Mouse (Mus musculus): Measurements from ENCODE around the gene Hecw2. TPM values are rescaled to one million over a fixed set of nuclear protein-coding genes. Genes with fewer than 3 reads are reported as not detected.

The Hecw2 gene
- polyA plus RNA-seq, 1 experiment from 2014 or later: 1.2 TPM

DNA sequence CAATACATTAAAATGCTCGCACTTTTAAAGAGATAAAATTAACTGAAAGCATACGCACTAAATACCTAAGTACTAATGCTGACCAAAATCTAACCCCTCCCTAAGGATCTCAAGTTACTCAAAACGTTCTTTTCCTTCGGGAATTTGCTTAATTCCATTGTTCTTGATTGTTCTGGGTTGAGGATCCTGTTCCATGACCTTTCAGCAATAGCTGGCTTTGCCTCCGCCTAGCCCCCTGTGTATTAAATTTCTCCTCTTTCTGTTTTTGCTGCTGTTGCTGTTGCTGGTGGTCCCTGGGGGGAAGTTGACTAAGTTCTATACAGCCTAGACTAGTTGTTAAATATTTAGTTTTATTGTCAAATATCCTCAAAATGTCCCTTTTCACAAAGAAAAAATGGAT lies 85.7 kb downstream of the Hecw2 start:
- no peaks in the 10 kb centered on the region for H3K4me1 ChIP-seq (replicated peaks; ENCODE audit: control insufficient read depth, insufficient read depth)
- WGBS: 61% methylated on average over 5 of the region's 5 CpGs
- H3K27me3 ChIP-seq (ENCODE audit: control insufficient read depth, insufficient read depth, low read length): no peaks in the 10 kb centered on the region
- no peak for ATAC-seq (ENCODE audit: low FRiP score, low TSS enrichment)
- H3K36me3 ChIP-seq (ENCODE audit: control insufficient read depth, insufficient read depth, low read length): no peaks in the 10 kb centered on the region
- no peak for TF ChIP-seq EP300 (optimal IDR thresholded peaks at IDR 0.05)
- no peak for TF ChIP-seq CTCF (IDR thresholded peaks at IDR 0.05; ENCODE audit: low read depth)
- no peak overlapping the region for H3K4me3 ChIP-seq (ENCODE audit: low read depth, low read length)
- H3K9me3 ChIP-seq (ENCODE audit: control insufficient read depth, low read length): no peaks in the 10 kb centered on the region
- H3K27ac ChIP-seq (replicated peaks): no peak overlapping the region
- no peak overlapping the region for H3K9ac ChIP-seq (ENCODE audit: low read length)
- H3K4me2 ChIP-seq (replicated peaks; ENCODE audit: low read depth): no peak overlapping the region
- DNase-seq (ENCODE audit: low spot score): no peak

DNA sequence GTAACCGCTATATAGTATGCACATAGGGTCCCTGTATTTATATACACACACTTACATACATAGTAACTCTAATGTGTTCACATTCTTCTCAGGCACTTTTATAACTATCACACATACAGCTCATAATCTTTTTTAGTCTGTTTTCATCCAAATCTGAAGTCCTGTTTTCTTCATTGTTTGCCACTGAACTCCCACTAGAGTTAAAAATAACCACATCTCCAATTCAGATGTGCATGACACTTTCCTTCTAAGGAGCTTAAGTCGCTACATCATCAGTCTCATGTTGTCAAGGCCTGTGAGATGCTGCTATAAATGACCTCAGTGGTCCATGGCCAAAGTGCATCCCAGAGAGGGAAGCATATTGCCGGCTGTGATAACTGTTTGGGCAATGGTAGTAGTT lies 88.2 kb downstream of the Hecw2 start:
- Histone ChIP-seq H3K9me3 (ENCODE audit: control insufficient read depth, low read length) (no peaks in the 10 kb centered on the region), H3K27ac (replicated peaks) (no peak overlapping the region), H3K4me3 (ENCODE audit: low read depth, low read length) (no peak overlapping the region), H3K4me1 (replicated peaks; ENCODE audit: control insufficient read depth, insufficient read depth) (no peaks in the 10 kb centered on the region), H3K4me2 (replicated peaks; ENCODE audit: low read depth) (no peak overlapping the region), H3K27me3 (ENCODE audit: control insufficient read depth, insufficient read depth, low read length) (no peaks in the 10 kb centered on the region), H3K9ac (ENCODE audit: low read length) (no peak overlapping the region), H3K36me3 (ENCODE audit: control insufficient read depth, insufficient read depth, low read length) (no peaks in the 10 kb centered on the region)
- WGBS: 89% methylated on average over 3 of the region's 3 CpGs
- TF ChIP-seq EP300 (optimal IDR thresholded peaks at IDR 0.05) (no peak), CTCF (IDR thresholded peaks at IDR 0.05; ENCODE audit: low read depth) (no peak)
- DNase-seq (ENCODE audit: low spot score): no peak
- ATAC-seq (ENCODE audit: low FRiP score, low TSS enrichment): no peak

GRCm38 (mm10) chr1:54079708-54080107 lies 115.3 kb downstream of the Hecw2 start:
- TF ChIP-seq EP300 (optimal IDR thresholded peaks at IDR 0.05) (no peak), CTCF (IDR thresholded peaks at IDR 0.05; ENCODE audit: low read depth) (no peak)
- Histone ChIP-seq H3K36me3 (ENCODE audit: control insufficient read depth, insufficient read depth, low read length) (no peaks in the 10 kb centered on the region), H3K4me1 (replicated peaks; ENCODE audit: control insufficient read depth, insufficient read depth) (no peaks in the 10 kb centered on the region), H3K27ac (replicated peaks) (no peak overlapping the region), H3K4me3 (ENCODE audit: low read depth, low read length) (no peak overlapping the region), H3K9ac (ENCODE audit: low read length) (no peak overlapping the region), H3K4me2 (replicated peaks; ENCODE audit: low read depth) (no peak overlapping the region), H3K27me3 (ENCODE audit: control insufficient read depth, insufficient read depth, low read length) (no peaks in the 10 kb centered on the region), H3K9me3 (ENCODE audit: control insufficient read depth, low read length) (no peaks in the 10 kb centered on the region)
- DNase-seq (ENCODE audit: low spot score): no peak
- no peak for ATAC-seq (ENCODE audit: low FRiP score, low TSS enrichment)
- 82% methylated on average over 3 of the region's 3 CpGs for WGBS

DNA sequence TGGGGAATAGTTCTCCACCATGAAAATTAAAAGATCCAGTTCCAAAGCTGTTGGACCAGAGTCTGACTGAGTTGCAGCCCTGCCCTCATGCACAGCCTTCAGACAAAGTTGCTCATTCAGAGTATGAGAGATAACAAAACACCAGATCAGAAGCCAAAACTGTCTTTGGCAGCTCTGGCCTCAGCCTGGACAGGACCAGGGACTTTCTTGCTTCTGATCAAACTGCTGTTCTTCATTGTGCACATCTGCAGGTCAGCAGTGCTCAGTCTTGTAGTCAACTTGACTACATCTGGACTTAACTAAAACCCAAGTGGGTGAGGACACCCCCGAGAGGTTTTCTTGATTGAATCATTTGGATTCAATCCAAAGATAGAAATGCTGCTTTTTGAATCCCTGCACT lies 120.5 kb downstream of the Hecw2 start:
- no peak for DNase-seq (ENCODE audit: low spot score)
- H3K9ac ChIP-seq (ENCODE audit: low read length): no peak overlapping the region

DNA sequence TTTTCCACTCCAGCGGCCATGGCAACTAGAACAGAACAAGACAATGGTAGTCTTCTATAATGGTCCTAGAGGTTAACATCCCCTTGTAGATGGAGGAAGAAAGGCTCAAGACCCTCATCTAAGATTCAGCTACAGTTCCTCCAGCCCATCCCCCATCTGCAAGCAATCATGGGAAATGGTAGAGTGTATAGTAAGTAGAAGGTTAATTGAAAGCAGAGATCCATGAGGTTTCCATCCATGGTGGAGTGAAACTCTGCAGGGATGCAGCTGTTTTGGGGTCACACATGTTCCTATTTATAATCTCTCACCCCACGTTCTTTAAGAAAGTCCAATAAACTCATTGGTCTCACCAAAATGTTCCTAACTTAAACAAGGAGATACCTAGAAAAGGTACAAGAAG lies 124.8 kb downstream of the Hecw2 start:
- ATAC-seq (ENCODE audit: low FRiP score, low TSS enrichment): no peak
- no peak overlapping the region for H3K27ac ChIP-seq (replicated peaks)
- no peaks in the 10 kb centered on the region for H3K9me3 ChIP-seq (ENCODE audit: control insufficient read depth, low read length)
- no peak for DNase-seq (ENCODE audit: low spot score)
- H3K36me3 ChIP-seq (ENCODE audit: control insufficient read depth, insufficient read depth, low read length): no peaks in the 10 kb centered on the region
- no peak overlapping the region for H3K9ac ChIP-seq (ENCODE audit: low read length)
- H3K4me1 ChIP-seq (replicated peaks; ENCODE audit: control insufficient read depth, insufficient read depth): no peaks in the 10 kb centered on the region
- no peaks in the 10 kb centered on the region for H3K27me3 ChIP-seq (ENCODE audit: control insufficient read depth, insufficient read depth, low read length)
- H3K4me3 ChIP-seq (ENCODE audit: low read depth, low read length): no peak overlapping the region
- TF ChIP-seq EP300 (optimal IDR thresholded peaks at IDR 0.05) (no peak), CTCF (IDR thresholded peaks at IDR 0.05; ENCODE audit: low read depth) (no peak)
- 82% methylated on average over 2 of the region's 2 CpGs for WGBS
- H3K4me2 ChIP-seq (replicated peaks; ENCODE audit: low read depth): no peak overlapping the region

More for the DNA sequence above, 120.5 kb downstream of the Hecw2 start:
- Histone ChIP-seq H3K4me3 (ENCODE audit: low read depth, low read length) (no peak overlapping the region), H3K27me3 (ENCODE audit: control insufficient read depth, insufficient read depth, low read length) (no peaks in the 10 kb centered on the region), H3K27ac (replicated peaks) (no peak overlapping the region), H3K36me3 (ENCODE audit: control insufficient read depth, insufficient read depth, low read length) (no peaks in the 10 kb centered on the region), H3K4me1 (replicated peaks; ENCODE audit: control insufficient read depth, insufficient read depth) (no peaks in the 10 kb centered on the region), H3K4me2 (replicated peaks; ENCODE audit: low read depth) (no peak overlapping the region), H3K9me3 (ENCODE audit: control insufficient read depth, low read length) (no peaks in the 10 kb centered on the region)
- TF ChIP-seq EP300 (optimal IDR thresholded peaks at IDR 0.05) (no peak), CTCF (IDR thresholded peaks at IDR 0.05; ENCODE audit: low read depth) (no peak)
- no peak for ATAC-seq (ENCODE audit: low FRiP score, low TSS enrichment)
- WGBS: 39% methylated on average over 1 of the region's 1 CpGs

DNA sequence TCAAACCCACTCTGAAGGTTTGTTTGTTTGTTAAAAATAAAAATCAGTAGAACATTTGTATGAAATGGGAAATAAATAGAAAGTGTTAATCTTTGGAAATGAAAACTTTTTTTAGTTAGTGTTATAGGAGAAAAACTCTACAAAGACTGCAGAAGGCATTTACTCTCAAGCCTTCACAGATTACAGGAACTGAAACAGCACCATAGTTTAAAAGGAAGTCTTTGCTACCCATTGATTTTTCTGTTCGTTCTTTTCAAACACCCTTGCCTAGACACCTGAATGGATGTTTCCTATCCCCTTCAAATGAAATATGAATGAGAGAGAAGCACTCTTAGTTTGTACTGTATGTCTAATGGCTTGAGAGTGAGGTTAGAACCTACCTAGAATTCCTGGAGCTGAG lies 126.7 kb downstream of the Hecw2 start:
- Histone ChIP-seq H3K4me2 (replicated peaks; ENCODE audit: low read depth) (no peak overlapping the region), H3K9me3 (ENCODE audit: control insufficient read depth, low read length) (no peaks in the 10 kb centered on the region), H3K27me3 (ENCODE audit: control insufficient read depth, insufficient read depth, low read length) (no peaks in the 10 kb centered on the region), H3K4me1 (replicated peaks; ENCODE audit: control insufficient read depth, insufficient read depth) (no peaks in the 10 kb centered on the region), H3K36me3 (ENCODE audit: control insufficient read depth, insufficient read depth, low read length) (no peaks in the 10 kb centered on the region), H3K27ac (replicated peaks) (no peak overlapping the region), H3K9ac (ENCODE audit: low read length) (no peak overlapping the region), H3K4me3 (ENCODE audit: low read depth, low read length) (no peak overlapping the region)
- WGBS: 55% methylated on average over 1 of the region's 1 CpGs
- no peak for DNase-seq (ENCODE audit: low spot score)
- no peak for ATAC-seq (ENCODE audit: low FRiP score, low TSS enrichment)
- TF ChIP-seq EP300 (optimal IDR thresholded peaks at IDR 0.05) (no peak), CTCF (IDR thresholded peaks at IDR 0.05; ENCODE audit: low read depth) (no peak)
